26 mouse cellular contexts compared by ENCODE assay signal in genomic region chr7:114011726-114012443, GRCm38 (mm10).
DNase-seq lines count a peak whose midpoint lies in the region; ATAC-seq lines count a peak whose summit lies in the region.
"Had no signal": no experiment of that assay in that cellular context is flagged by ENCODE, and none has a peak within 500 bp of the region (broad histone marks: within the 10 kb centered on the region; RNA-seq: fewer than 3 reads in every experiment).

No protein-coding gene starts in this region.

- DNase-seq in cerebellum, postnatal 10 days, result peak; percentile 62 to 68
- DNase-seq in cerebellum, postnatal 25 days, result no peak
- DNase-seq in midbrain, embryonic 10.5 days (ENCODE audit: low spot score), result no peak
- DNase-seq in midbrain, embryonic 14.5 days, result no peak
- peak; percentile 25 for DNase-seq in NIH3T3 (ENCODE audit: low read depth)
- no peak for DNase-seq in heart, adult 9 months (ENCODE audit: low spot score in 2 of 2)
- DNase-seq: adrenal gland, adult 8-10 months; adrenal gland, postnatal 25 days; B cell, adult 2 months; cerebellum, adult 11-12 months; cerebellum, adult 8-10 months; cerebellum, postnatal 36 days; forebrain, postnatal 0 days; gastrocnemius, adult 2 months; gastrocnemius, postnatal 14 days; heart, adult 11 months; heart, postnatal 14 days; heart, postnatal 4 days; kidney, adult 2 months had no signal

- no peak for ATAC-seq in forebrain, embryonic 13.5 days
- ATAC-seq in forebrain, embryonic 12.5 days (ENCODE audit: low FRiP score), result no peak
- no peak for ATAC-seq in midbrain, embryonic 14.5 days (ENCODE audit: low FRiP score, low TSS enrichment)
- ATAC-seq: activated CD4-positive, CD25-positive, alpha-beta regulatory T cell, adult 4 months; CD4-positive, CD25-positive, alpha-beta regulatory T cell, adult 4 months; forebrain, postnatal 0 days; intestine, postnatal 0 days had no signal

- H3K27me3 ChIP-seq in forebrain, embryonic 13.5 days, result 0 out of 2 replicates have a peak, but pooled peaks cover 4% of the 10 kb centered on the region
- H3K27me3 ChIP-seq in forebrain, embryonic 12.5 days, result no peaks in the 10 kb centered on the region
- H3K27me3 ChIP-seq in midbrain, embryonic 10.5 days (ENCODE audit: low read depth, poor library complexity, severe bottlenecking), result no peaks in the 10 kb centered on the region
- H3K27me3 ChIP-seq in midbrain, embryonic 14.5 days (ENCODE audit: control insufficient read depth, insufficient read depth, low read length), result no peaks in the 10 kb centered on the region
- H3K27me3 ChIP-seq: heart, embryonic 13.5 days had no signal

- H3K27ac ChIP-seq in forebrain, embryonic 13.5 days, result no peak overlapping the region
- no peak overlapping the region for H3K27ac ChIP-seq in forebrain, embryonic 12.5 days
- H3K27ac ChIP-seq in midbrain, embryonic 10.5 days (replicated peaks), result peak overlapping the region; percentile 38; the same call in 1 of the 2 replicates
- no peak overlapping the region for H3K27ac ChIP-seq in midbrain, embryonic 14.5 days (replicated peaks; ENCODE audit: low read depth, low read length)
- H3K27ac ChIP-seq: forebrain, embryonic 10.5 days; gastrocnemius, adult 2 months; heart, embryonic 13.5 days had no signal

- no peak overlapping the region for H3K4me3 ChIP-seq in forebrain, embryonic 13.5 days
- no peak overlapping the region for H3K4me3 ChIP-seq in forebrain, embryonic 12.5 days (replicated peaks)
- no peak overlapping the region for H3K4me3 ChIP-seq in midbrain, embryonic 10.5 days
- no peak overlapping the region for H3K4me3 ChIP-seq in midbrain, embryonic 14.5 days (replicated peaks; ENCODE audit: low read depth, low read length)
- H3K4me3 ChIP-seq: forebrain, embryonic 10.5 days; gastrocnemius, adult 2 months; heart, embryonic 13.5 days had no signal

- no peaks in the 10 kb centered on the region for H3K36me3 ChIP-seq in forebrain, embryonic 13.5 days (ENCODE audit: poor library complexity, severe bottlenecking)
- H3K36me3 ChIP-seq in forebrain, embryonic 12.5 days (replicated peaks), result no peaks in the 10 kb centered on the region
- H3K36me3 ChIP-seq in midbrain, embryonic 10.5 days, result peaks cover 4% of the 10 kb centered on the region
- no peaks in the 10 kb centered on the region for H3K36me3 ChIP-seq in midbrain, embryonic 14.5 days (ENCODE audit: control insufficient read depth, insufficient read depth, low read length)
- H3K36me3 ChIP-seq: forebrain, embryonic 10.5 days; heart, embryonic 13.5 days had no signal

- H3K9me3 ChIP-seq in forebrain, embryonic 13.5 days (replicated peaks), result no peaks in the 10 kb centered on the region
- no peaks in the 10 kb centered on the region for H3K9me3 ChIP-seq in forebrain, embryonic 12.5 days
- H3K9me3 ChIP-seq in midbrain, embryonic 10.5 days (replicated peaks), result no peaks in the 10 kb centered on the region
- no peaks in the 10 kb centered on the region for H3K9me3 ChIP-seq in midbrain, embryonic 14.5 days (ENCODE audit: control insufficient read depth, low read length)
- H3K9me3 ChIP-seq: forebrain, embryonic 10.5 days; heart, embryonic 13.5 days had no signal

- no peak overlapping the region for H3K4me2 ChIP-seq in forebrain, embryonic 13.5 days
- no peak overlapping the region for H3K4me2 ChIP-seq in forebrain, embryonic 12.5 days
- no peak overlapping the region for H3K4me2 ChIP-seq in midbrain, embryonic 14.5 days (ENCODE audit: low read length)
- H3K4me2 ChIP-seq: heart, embryonic 13.5 days had no signal

- WGBS in forebrain, embryonic 13.5 days, result 66% methylated on average over 9 of the region's 9 CpGs
- WGBS in forebrain, embryonic 12.5 days, result 67% methylated on average over 9 of the region's 9 CpGs
- WGBS in midbrain, embryonic 10.5 days, result 65% methylated on average over 9 of the region's 9 CpGs
- 60% methylated on average over 9 of the region's 9 CpGs for WGBS in midbrain, embryonic 14.5 days

- peaks cover 11% of the 10 kb centered on the region; the same call in 1 of the 2 replicates for H3K4me1 ChIP-seq in forebrain, embryonic 13.5 days
- H3K4me1 ChIP-seq in forebrain, embryonic 12.5 days, result peaks cover 12% of the 10 kb centered on the region
- peaks cover 11% of the 10 kb centered on the region for H3K4me1 ChIP-seq in midbrain, embryonic 10.5 days
- H3K4me1 ChIP-seq in midbrain, embryonic 14.5 days (ENCODE audit: control insufficient read depth, insufficient read depth, low read length), result no peaks in the 10 kb centered on the region

- H3K9ac ChIP-seq in forebrain, embryonic 13.5 days, result 0 out of 2 replicates have a peak overlapping the region, but pooled peaks have one; percentile 21
- H3K9ac ChIP-seq in forebrain, embryonic 12.5 days, result no peak overlapping the region
- H3K9ac ChIP-seq in midbrain, embryonic 14.5 days (replicated peaks; ENCODE audit: low read length), result no peak overlapping the region
- H3K9ac ChIP-seq: forebrain, postnatal 0 days; heart, embryonic 13.5 days had no signal

Comparison
In these comparisons a context has a peak if more than half of its experiments do, and no peak if none do; other contexts are left out.
1. DNase-seq: peak in cerebellum, postnatal 10 days (2 of 2) and NIH3T3 (single experiment); none in cerebellum, postnatal 25 days (0 of 2), midbrain, embryonic 10.5 days (single experiment), midbrain, embryonic 14.5 days (single experiment) and heart, adult 9 months (0 of 2).